Mouse (Mus musculus) gonadal fat pad, adult 2 months (tissue): Measurements from ENCODE around the gene Polr3gl. TPM values are rescaled to one million over a fixed set of nuclear protein-coding genes. Genes with fewer than 3 reads are reported as not detected.
"Not testable (repeated sequence)": the region's sequence is repeated elsewhere in the genome, so short reads cannot be mapped to it uniquely, and the experiment has no call there.

Experiments used
- DNase-seq: peaks from one replicate; pipeline ENCODE4 v3.0.0-alpha.2; 2012; ENCODE audit warnings: low read depth
- polyA plus RNA-seq: library from polyadenylated mRNA; depleted of rRNA; stranded (reverse); fragments of >200 nt; gene quantifications from 2 replicates; pipeline ENCODE4 v1.2.3, GENCODE M21; 2012; rRNA removed

Polr3gl gene
- polyA plus RNA-seq, result 12.6 and 13.7 TPM in 2 replicates

GRCm38 (mm10) chr3:96593790-96594560 is at the start of gene Polr3gl:
Gene Polr3gl, minus strand, starts transcription at chr3:96594181.
- DNase-seq, result peak; percentile 74

GRCm38 (mm10) chr3:96639219-96639618 is 45.2 kb upstream of the Polr3gl start:
- DNase-seq, result no peak

- DNase-seq, result no peak
Measured at GRCm38 (mm10) chr3:96636448-96636847, 42.5 kb upstream of the Polr3gl start.

- DNase-seq, result no peak
Measured at GRCm38 (mm10) chr3:96635906-96636305, 41.9 kb upstream of the Polr3gl start.

- peak; percentile 49 for DNase-seq
Measured at GRCm38 (mm10) chr3:96634928-96635879, 41.2 kb upstream of the Polr3gl start, which contains the start of the genes Pex11b and Gm42957. Gene Pex11b, plus strand, starts transcription at chr3:96635376. Gene Gm42957, plus strand, starts transcription at chr3:96635474.

- DNase-seq, result no peak
Measured at GRCm38 (mm10) chr3:96634015-96634414, 40.0 kb upstream of the Polr3gl start.

GRCm38 (mm10) chr3:96632058-96632457 is 38.1 kb upstream of the Polr3gl start:
- no peak for DNase-seq

GRCm38 (mm10) chr3:96629729-96630600 is 36.0 kb upstream of the Polr3gl start, which contains the start of gene Rbm8a:
Gene Rbm8a, plus strand, starts transcription at chr3:96629933.
- peak; percentile 84 for DNase-seq

- no peak for DNase-seq
Measured at GRCm38 (mm10) chr3:96623201-96623600, 29.2 kb upstream of the Polr3gl start.

GRCm38 (mm10) chr3:96617941-96618340 is 24.0 kb upstream of the Polr3gl start:
- no peak for DNase-seq

- no peak for DNase-seq
Measured at GRCm38 (mm10) chr3:96606618-96607017, 12.6 kb upstream of the Polr3gl start.

GRCm38 (mm10) chr3:96606007-96606406 is 12.0 kb upstream of the Polr3gl start:
- not testable (repeated sequence) for DNase-seq

GRCm38 (mm10) chr3:96603311-96603710 is 9.3 kb upstream of the Polr3gl start:
- DNase-seq, result no peak

- DNase-seq, result no peak
Measured at GRCm38 (mm10) chr3:96602704-96603084, 8.7 kb upstream of the Polr3gl start.

- DNase-seq, result no peak
Measured at GRCm38 (mm10) chr3:96601941-96602703, 8.1 kb upstream of the Polr3gl start.

GRCm38 (mm10) chr3:96601251-96601787 is 7.3 kb upstream of the Polr3gl start:
- DNase-seq, result no peak

GRCm38 (mm10) chr3:96600639-96601250 is 6.8 kb upstream of the Polr3gl start, which contains the start of gene Lix1l:
Gene Lix1l, plus strand, starts transcription at chr3:96601149.
- DNase-seq, result no peak

- DNase-seq, result no peak
Measured at GRCm38 (mm10) chr3:96599411-96599810, 5.4 kb upstream of the Polr3gl start.

- DNase-seq, result no peak
Measured at GRCm38 (mm10) chr3:96599069-96599393, 5.0 kb upstream of the Polr3gl start.
